Mouse (Mus musculus) midbrain, embryonic 15.5 days (tissue): ENCODE data around the gene A3galt2. TPM values are rescaled to one million over a fixed set of nuclear protein-coding genes. Genes with fewer than 3 reads are reported as not detected.

Experiments
- ATAC-seq: fragments of 200-750 bp; cut with Nextera tagmentation; replicated peaks from 2 replicates; pipeline ENCODE4 v1.8.0; 2017; ENCODE audit warnings: moderate TSS enrichment
- H3K27ac ChIP-seq: fragments of 300-500 bp; sonication (generic); 2 replicates; pipeline ENCODE4 v1.5.1; 2015; ENCODE audit warnings: mild to moderate bottlenecking, inconsistent platforms
- H3K27me3 ChIP-seq: fragments of 300-500 bp; sonication (generic); replicated peaks from 2 replicates; pipeline ENCODE4 v1.6.1; 2015; ENCODE audit warnings: inconsistent platforms
- H3K36me3 ChIP-seq: fragments of 300-500 bp; sonication (generic); replicated peaks from 2 replicates; pipeline ENCODE4 v1.6.1; 2015; ENCODE audit warnings: inconsistent platforms
- H3K4me1 ChIP-seq: fragments of 300-500 bp; sonication (generic); 2 replicates; pipeline ENCODE4 v1.6.1; 2015; ENCODE audit warnings: inconsistent platforms
- H3K4me2 ChIP-seq: fragments of 300-500 bp; sonication (generic); 2 replicates; pipeline ENCODE4 v1.6.1; 2015; ENCODE audit warnings: inconsistent platforms, mild to moderate bottlenecking, moderate library complexity
- H3K4me3 ChIP-seq: fragments of 300-500 bp; sonication (generic); 2 replicates; pipeline ENCODE4 v1.5.1; 2015; ENCODE audit warnings: mild to moderate bottlenecking, inconsistent platforms
- H3K9ac ChIP-seq: fragments of 300-500 bp; sonication (generic); 2 replicates; pipeline ENCODE4 v1.6.1; 2015; ENCODE audit warnings: mild to moderate bottlenecking, inconsistent platforms
- H3K9me3 ChIP-seq: fragments of 300-500 bp; sonication (generic); 2 replicates; pipeline ENCODE4 v1.6.1; 2016; ENCODE audit warnings: inconsistent platforms
- WGBS: fragments of 180-500 bp; shearing (Covaris S2); methylation state at CpG from one replicate; pipeline ENCODE4 v1.1.7; 2015; ENCODE audit warnings: mixed read lengths; 5-methylcytosine and 5-hydroxymethylcytosine counted together
- polyA plus RNA-seq: library from polyadenylated mRNA; unstranded; fragments of >200 nt; fragmentation: Nextera tagmentation; extraction: Ambion mirVana; gene quantifications from 2 replicates; pipeline ENCODE4 v1.2.1, GENCODE M21; 2015

Gene A3galt2
- polyA plus RNA-seq, 1 experiment from 2014 or later: 0.28 TPM

DNA sequence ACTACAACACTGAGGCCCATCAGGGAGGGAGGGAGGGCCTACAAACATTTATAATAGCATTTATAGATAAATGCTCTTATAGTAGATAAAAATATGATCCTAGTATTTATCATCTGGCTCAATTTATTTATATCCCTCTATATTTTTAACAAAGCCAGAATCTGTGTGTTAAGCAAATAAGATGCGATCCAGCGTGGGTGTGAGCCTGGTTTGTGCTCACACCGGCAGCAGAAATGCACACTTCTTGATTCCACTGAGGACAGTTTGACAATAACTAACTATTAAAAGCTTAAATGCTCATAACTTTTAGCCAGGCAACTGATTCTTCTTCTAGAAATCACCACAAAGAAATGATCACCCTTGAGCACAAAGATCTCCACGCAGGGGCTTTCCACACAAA is 32.9 kb downstream of the A3galt2 start:
- no peak for ATAC-seq
- H3K27me3 ChIP-seq: no peaks in the 10 kb centered on the region
- H3K27ac ChIP-seq: no peak overlapping the region
- WGBS: 98% methylated on average over 4 of the region's 4 CpGs
- no peak overlapping the region for H3K9ac ChIP-seq
- H3K4me3 ChIP-seq: no peak overlapping the region
- no peaks in the 10 kb centered on the region for H3K9me3 ChIP-seq
- peaks cover 4% of the 10 kb centered on the region; the same call in 1 of the 2 replicates for H3K4me1 ChIP-seq
- H3K36me3 ChIP-seq: peaks cover 23% of the 10 kb centered on the region
- H3K4me2 ChIP-seq: no peak overlapping the region

DNA sequence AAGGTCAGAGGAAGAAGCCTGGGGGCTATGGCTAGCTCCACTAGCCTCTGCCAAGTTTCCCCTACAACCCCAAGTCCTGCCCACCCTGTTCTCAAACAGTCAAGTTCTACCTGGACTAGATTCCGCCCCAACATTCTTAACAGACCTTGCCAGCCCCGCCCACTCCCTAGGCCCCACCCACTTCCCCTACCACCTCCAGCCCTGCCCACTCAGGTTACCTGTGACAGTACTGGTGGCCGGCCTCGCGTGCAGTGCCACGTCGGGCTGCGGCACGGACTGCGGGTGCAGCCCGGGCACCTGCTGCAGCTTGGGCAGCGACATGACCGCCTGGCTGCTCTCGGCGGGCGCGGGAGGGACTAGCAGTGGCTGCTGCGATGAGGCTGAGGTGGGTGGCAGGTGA is 34.5 kb downstream of the A3galt2 start:
- ATAC-seq: no peak
- no peaks in the 10 kb centered on the region for H3K9me3 ChIP-seq
- H3K27ac ChIP-seq: no peak overlapping the region
- H3K4me1 ChIP-seq: peaks cover 4% of the 10 kb centered on the region; the same call in 1 of the 2 replicates
- H3K27me3 ChIP-seq: no peaks in the 10 kb centered on the region
- no peak overlapping the region for H3K4me2 ChIP-seq
- WGBS: 52% methylated on average over 18 of the region's 18 CpGs
- H3K4me3 ChIP-seq: no peak overlapping the region
- H3K9ac ChIP-seq: no peak overlapping the region
- peaks cover 20% of the 10 kb centered on the region for H3K36me3 ChIP-seq

DNA sequence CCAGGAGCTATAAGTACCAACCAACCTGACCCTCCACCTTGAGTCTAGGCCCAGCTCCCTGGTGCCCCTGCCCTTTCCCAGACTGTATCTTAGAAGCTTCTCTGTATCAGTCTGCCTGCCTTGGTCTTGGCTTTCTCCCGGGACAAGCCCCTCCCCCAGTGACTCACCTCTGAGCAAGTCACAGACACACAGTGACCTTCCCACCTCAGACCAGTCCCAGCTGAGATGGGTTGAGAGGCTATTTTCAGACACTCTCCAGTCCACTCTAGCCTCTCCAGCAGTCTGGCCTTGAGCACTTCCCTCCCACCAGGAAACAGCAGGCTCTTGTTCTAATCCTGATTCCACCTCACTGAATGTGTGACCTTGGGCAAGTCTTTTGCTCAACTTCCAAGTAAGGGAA is 38.5 kb downstream of the A3galt2 start:
- ATAC-seq: no peak
- Histone ChIP-seq H3K36me3 (no peaks in the 10 kb centered on the region; the same call in 1 of the 2 replicates), H3K27ac (no peak overlapping the region), H3K4me2 (no peak overlapping the region), H3K9me3 (no peaks in the 10 kb centered on the region), H3K9ac (no peak overlapping the region), H3K4me3 (no peak overlapping the region), H3K4me1 (peaks cover 34% of the 10 kb centered on the region), H3K27me3 (no peaks in the 10 kb centered on the region)
- 65% methylated on average over 1 of the region's 1 CpGs for WGBS

DNA sequence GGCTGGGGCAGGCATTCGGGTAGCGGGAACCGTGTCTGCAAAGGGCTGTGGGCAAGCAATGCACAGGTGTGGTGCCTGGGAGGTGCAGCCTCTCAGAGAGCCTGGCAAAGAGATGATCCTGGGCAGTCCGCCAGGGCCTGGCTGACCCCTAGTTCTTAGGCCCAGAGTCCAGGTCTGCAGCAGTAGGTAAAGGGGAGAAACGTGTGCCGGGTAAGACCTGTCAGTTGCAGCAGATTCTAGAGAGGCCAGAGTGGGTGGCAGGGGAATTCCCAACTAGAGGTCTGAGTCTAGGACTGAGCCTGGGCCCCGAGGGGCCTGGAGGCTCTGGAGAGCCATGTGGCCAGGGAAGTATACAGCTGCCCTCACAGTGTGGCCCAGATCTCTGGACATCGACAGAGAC is 39.0 kb downstream of the A3galt2 start:
- H3K4me3 ChIP-seq: no peak overlapping the region
- H3K27me3 ChIP-seq: no peaks in the 10 kb centered on the region
- H3K9ac ChIP-seq: no peak overlapping the region
- no peak overlapping the region for H3K4me2 ChIP-seq
- peaks cover 39% of the 10 kb centered on the region for H3K4me1 ChIP-seq
- H3K27ac ChIP-seq: no peak overlapping the region
- no peak for ATAC-seq
- no peaks in the 10 kb centered on the region for H3K9me3 ChIP-seq
- H3K36me3 ChIP-seq: no peaks in the 10 kb centered on the region; the same call in 1 of the 2 replicates
- 87% methylated on average over 8 of the region's 8 CpGs for WGBS

- no peak for ATAC-seq
- Histone ChIP-seq H3K9me3 (no peaks in the 10 kb centered on the region), H3K27me3 (no peaks in the 10 kb centered on the region), H3K4me1 (peaks cover 43% of the 10 kb centered on the region), H3K36me3 (no peaks in the 10 kb centered on the region), H3K4me2 (no peak overlapping the region), H3K27ac (no peak overlapping the region), H3K9ac (no peak overlapping the region), H3K4me3 (no peak overlapping the region)
- 4% methylated on average over 9 of the region's 9 CpGs for WGBS
These were observed 40.4 kb downstream of the A3galt2 start for GRCm38 (mm10) chr4:128795596-128795995.

DNA sequence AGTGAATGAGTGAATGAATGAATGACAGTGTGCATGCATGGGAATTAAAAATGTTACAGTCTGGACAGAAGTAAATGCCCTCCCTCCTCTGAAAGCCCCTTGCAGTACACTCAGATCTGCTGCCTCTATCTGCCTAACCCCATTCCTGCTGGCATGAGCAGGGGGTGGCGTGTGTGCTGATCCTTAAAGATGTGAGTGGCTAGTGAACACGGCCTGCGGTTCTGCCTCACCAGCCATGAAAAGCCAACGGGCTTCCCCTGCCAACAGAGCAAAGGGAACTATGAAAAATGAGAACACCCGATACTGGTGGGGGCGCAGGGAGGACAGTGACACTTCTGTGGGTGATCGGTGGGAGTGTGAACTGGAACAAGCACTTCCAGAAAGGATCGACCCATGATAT is 41.6 kb downstream of the A3galt2 start:
- Histone ChIP-seq H3K9ac (no peak overlapping the region), H3K9me3 (no peaks in the 10 kb centered on the region), H3K4me3 (no peak overlapping the region), H3K4me1 (peaks cover 52% of the 10 kb centered on the region), H3K27ac (no peak overlapping the region), H3K27me3 (no peaks in the 10 kb centered on the region), H3K4me2 (no peak overlapping the region), H3K36me3 (no peaks in the 10 kb centered on the region)
- ATAC-seq: no peak
- WGBS: 53% methylated on average over 8 of the region's 8 CpGs

DNA sequence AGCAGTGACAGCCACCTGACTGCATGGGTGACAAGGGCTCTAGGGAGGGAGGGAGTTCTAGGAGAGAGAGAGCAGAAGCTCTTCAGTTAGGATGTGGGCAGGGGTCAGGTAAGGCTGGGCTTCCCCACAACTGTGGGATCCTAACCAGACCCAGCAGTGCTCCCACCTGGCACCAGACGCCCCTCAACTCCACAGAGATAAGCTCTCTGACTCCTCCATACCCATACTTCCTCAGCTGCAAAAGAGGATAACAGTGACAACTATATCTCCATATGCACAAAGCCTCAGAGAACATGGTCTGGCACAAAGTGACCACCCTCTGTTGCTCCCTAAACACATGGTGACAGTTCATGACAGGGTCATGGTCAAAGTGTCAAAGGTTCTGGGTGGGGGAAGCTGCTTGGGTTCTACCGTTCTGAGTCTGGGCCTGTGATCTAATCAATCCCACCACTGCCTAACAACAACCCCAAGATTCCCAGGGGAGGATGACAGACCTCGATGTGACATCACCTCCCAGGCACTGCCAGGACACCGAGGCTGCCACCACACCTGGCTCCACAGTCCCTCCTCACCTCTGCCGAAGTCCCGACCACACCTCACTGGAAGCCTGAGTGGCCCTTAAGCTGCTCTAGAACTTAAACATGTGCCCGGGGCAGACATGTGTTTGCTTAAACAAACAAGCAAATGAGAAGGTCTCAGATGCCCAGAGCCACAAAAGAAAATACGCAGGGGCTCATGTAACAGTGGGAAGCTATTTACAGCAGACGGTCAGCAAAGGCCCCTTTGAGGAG is 46.7 kb downstream of the A3galt2 start:
- no peak overlapping the region for H3K4me3 ChIP-seq
- H3K4me1 ChIP-seq: peaks cover 68% of the 10 kb centered on the region
- 73% methylated on average over 9 of the region's 9 CpGs for WGBS
- no peaks in the 10 kb centered on the region for H3K36me3 ChIP-seq
- H3K4me2 ChIP-seq: no peak overlapping the region
- no peak overlapping the region for H3K27ac ChIP-seq
- no peaks in the 10 kb centered on the region for H3K9me3 ChIP-seq
- no peak for ATAC-seq
- 0 out of 2 replicates have a peak overlapping the region, but pooled peaks have one; percentile 13 for H3K9ac ChIP-seq
- no peaks in the 10 kb centered on the region for H3K27me3 ChIP-seq

DNA sequence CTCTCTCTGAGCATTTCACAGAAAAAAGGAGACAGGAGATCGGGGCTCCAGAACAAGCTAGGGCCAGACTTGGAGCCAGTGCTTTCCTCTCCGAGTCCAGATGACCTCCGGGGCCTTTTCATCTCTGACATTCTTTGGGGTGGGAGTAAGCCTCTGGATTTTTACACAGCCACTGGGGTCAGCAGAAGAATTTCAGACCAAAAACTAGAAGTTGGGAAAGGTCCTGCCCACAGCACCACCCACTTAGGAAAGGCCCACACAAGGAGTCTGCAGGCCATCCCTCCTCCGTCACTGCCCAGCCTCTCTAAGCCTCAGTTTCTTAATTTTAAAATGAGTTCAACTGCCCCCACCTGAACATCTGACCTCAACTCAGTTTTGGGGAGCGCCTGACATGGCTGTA is 48.4 kb downstream of the A3galt2 start:
- ATAC-seq: no peak
- WGBS: 51% methylated on average over 5 of the region's 5 CpGs
- Histone ChIP-seq H3K9ac (peak overlapping the region; percentile 94; the same call in 1 of the 2 replicates), H3K4me3 (peak overlapping the region; percentile 72; the same call in 1 of the 2 replicates), H3K36me3 (no peaks in the 10 kb centered on the region), H3K9me3 (no peaks in the 10 kb centered on the region), H3K27ac (no peak overlapping the region), H3K4me2 (peak overlapping the region; percentile 77), H3K4me1 (peaks cover 60% of the 10 kb centered on the region), H3K27me3 (no peaks in the 10 kb centered on the region)

GRCm38 (mm10) chr4:128804426-128805149 is 49.4 kb downstream of the A3galt2 start:
- no peak for ATAC-seq
- 2% methylated on average over 6 of the region's 6 CpGs for WGBS
- no peaks in the 10 kb centered on the region for H3K9me3 ChIP-seq
- H3K4me3 ChIP-seq: peak overlapping the region; percentile 72
- peaks cover 50% of the 10 kb centered on the region for H3K4me1 ChIP-seq
- H3K27ac ChIP-seq: peak overlapping the region; percentile 95; the same call in 1 of the 2 replicates
- H3K9ac ChIP-seq: peak overlapping the region; percentile 94
- H3K36me3 ChIP-seq: no peaks in the 10 kb centered on the region
- peak overlapping the region; percentile 77 for H3K4me2 ChIP-seq
- no peaks in the 10 kb centered on the region for H3K27me3 ChIP-seq

GRCm38 (mm10) chr4:128805150-128806042 is 50.2 kb downstream of the A3galt2 start:
- ATAC-seq: no peak
- Histone ChIP-seq H3K4me3 (peak overlapping the region; percentile 72), H3K9me3 (no peaks in the 10 kb centered on the region), H3K4me1 (peaks cover 45% of the 10 kb centered on the region), H3K4me2 (peak overlapping the region; percentile 77), H3K36me3 (no peaks in the 10 kb centered on the region), H3K27me3 (no peaks in the 10 kb centered on the region), H3K27ac (peak overlapping the region; percentile 95), H3K9ac (peak overlapping the region; percentile 94)
- WGBS: under 1% methylated on average over 72 of the region's 74 CpGs

- Histone ChIP-seq H3K27ac (peak within 1 kb of the TSS; percentile 95), H3K9ac (peak within 1 kb of the TSS; percentile 94), H3K27me3 (no peaks in the 10 kb centered on the region), H3K9me3 (no peaks in the 10 kb centered on the region), H3K4me2 (peak within 1 kb of the TSS; percentile 77), H3K4me3 (peak within 1 kb of the TSS; percentile 72), H3K4me1 (peaks cover 46% of the 10 kb centered on the region), H3K36me3 (no peaks in the 10 kb centered on the region)
- WGBS: under 1% methylated on average over 81 of the region's 111 CpGs
- peak; percentile 66 for ATAC-seq
These were observed 51.1 kb downstream of the A3galt2 start, which contains the start of gene Zfp362 for GRCm38 (mm10) chr4:128806043-128806826. Gene Zfp362 (minus strand): TSS chr4:128806045.
